Mouse (Mus musculus): ENCODE measurements around the gene Rev1.

- TF ChIP-seq MYOD1 (IDR thresholded peaks at IDR 0.05; ENCODE audit: control insufficient read depth in 1 of 3, insufficient read length in 2 of 3, low read depth in 2 of 3) (no peak), POLR2A (IDR thresholded peaks at IDR 0.05; ENCODE audit: insufficient read length, low read depth) (no peak), TCF12 (IDR thresholded peaks at IDR 0.05; ENCODE audit: insufficient read depth, poor library complexity, severe bottlenecking) (no peak), MYOG (IDR thresholded peaks at IDR 0.05; ENCODE audit: control insufficient read depth in 1 of 3, insufficient read depth in 1 of 3, insufficient read length in 2 of 3, low read depth in 2 of 3) (no peak), USF1 (IDR thresholded peaks at IDR 0.05; ENCODE audit: low read depth) (no peak), POLR2AphosphoS2 (IDR thresholded peaks at IDR 0.05; ENCODE audit: insufficient read length, low read depth) (no peak), MAX (IDR thresholded peaks at IDR 0.05; ENCODE audit: low read depth) (no peak), E2F4 (IDR thresholded peaks at IDR 0.05; ENCODE audit: insufficient read depth) (no peak), REST (IDR thresholded peaks at IDR 0.05; ENCODE audit: insufficient read depth, insufficient read length) (no peak), CEBPB (IDR thresholded peaks at IDR 0.05; ENCODE audit: insufficient read depth, poor library complexity, severe bottlenecking) (no peak), TCF3 (IDR thresholded peaks at IDR 0.05; ENCODE audit: insufficient read length, low read depth) (no peak), SRF (IDR thresholded peaks at IDR 0.05; ENCODE audit: control insufficient read depth, insufficient read length, low read depth) (no peak)
Measured at GRCm38 (mm10) chr1:38146008-38146407, 16.4 kb upstream of the Rev1 start.

Data from myocyte (in vitro differentiated cells).